Mouse (Mus musculus): ENCODE data around the gene 3110082I17Rik.
"Not testable (repeated sequence)": the region's sequence is repeated elsewhere in the genome, so short reads cannot be mapped to it uniquely, and the experiment has no call there.

The 3110082I17Rik gene

GRCm38 (mm10) chr5:139347225-139347624, 113.1 kb downstream of the 3110082I17Rik start:
- DNase-seq: no peak

- no peak for DNase-seq
These were observed 115.0 kb downstream of the 3110082I17Rik start for GRCm38 (mm10) chr5:139345364-139345714.

GRCm38 (mm10) chr5:139344687-139345363, 115.5 kb downstream of the 3110082I17Rik start:
- DNase-seq: peak; percentile 91 to 93

GRCm38 (mm10) chr5:139344021-139344686, 116.2 kb downstream of the 3110082I17Rik start:
- peak; percentile 74 to 77 for DNase-seq

GRCm38 (mm10) chr5:139338891-139339290, 121.4 kb downstream of the 3110082I17Rik start:
- no peak for DNase-seq

GRCm38 (mm10) chr5:139338403-139338802, 121.9 kb downstream of the 3110082I17Rik start:
- DNase-seq: peak; percentile 50 to 53

- peak; percentile 87 to 89 for DNase-seq
These were observed 122.4 kb downstream of the 3110082I17Rik start for GRCm38 (mm10) chr5:139337826-139338370.

GRCm38 (mm10) chr5:139335634-139336033, 124.7 kb downstream of the 3110082I17Rik start:
- DNase-seq: no peak

GRCm38 (mm10) chr5:139334394-139334793, 125.9 kb downstream of the 3110082I17Rik start:
- DNase-seq: not testable (repeated sequence)

GRCm38 (mm10) chr5:139333301-139334013, 126.9 kb downstream of the 3110082I17Rik start:
- no peak for DNase-seq

- DNase-seq: no peak
These were observed 127.6 kb downstream of the 3110082I17Rik start for GRCm38 (mm10) chr5:139332590-139333272.

- peak; percentile 79 to 88 for DNase-seq
These were observed 128.6 kb downstream of the 3110082I17Rik start for GRCm38 (mm10) chr5:139331742-139332141.

- no peak for DNase-seq
These were observed 129.6 kb downstream of the 3110082I17Rik start for GRCm38 (mm10) chr5:139330766-139331165.

GRCm38 (mm10) chr5:139327634-139328020, 132.7 kb downstream of the 3110082I17Rik start:
- no peak for DNase-seq

GRCm38 (mm10) chr5:139326986-139327633, 133.2 kb downstream of the 3110082I17Rik start:
- DNase-seq: no peak

GRCm38 (mm10) chr5:139326111-139326696, 134.1 kb downstream of the 3110082I17Rik start:
- peak; percentile 58 to 61 for DNase-seq

- DNase-seq: peak; percentile 70 to 87
These were observed 134.8 kb downstream of the 3110082I17Rik start, which contains the start of gene Adap1 for GRCm38 (mm10) chr5:139325395-139325966. TSS of gene Adap1 (minus strand) at chr5:139325622.

GRCm38 (mm10) chr5:139324691-139325394, 135.5 kb downstream of the 3110082I17Rik start:
- peak; percentile 80 to 82 for DNase-seq

- DNase-seq: peak; percentile 56 to 61
These were observed 136.3 kb downstream of the 3110082I17Rik start for GRCm38 (mm10) chr5:139324045-139324491.

GRCm38 (mm10) chr5:139323260-139323924, 136.9 kb downstream of the 3110082I17Rik start:
- DNase-seq: peak; percentile 57 to 67

All from cerebellum, adult 18-20 months (tissue).